Mouse (Mus musculus): ENCODE results near the gene Edem2. TPM values are rescaled to one million over a fixed set of nuclear protein-coding genes. Genes with fewer than 3 reads are reported as not detected.

Edem2 gene
- polyA plus RNA-seq, 1 experiment from 2014 or later, result 28.7 TPM

Other genes with a start within 250 kb of the Edem2 start
- 18.8 and 19.8 TPM in 2 replicates for gene Acss2, start 211.5 kb downstream of the Edem2 start, polyA plus RNA-seq (2014; fragmentation: Nextera tagmentation; extraction: Ambion mirVana)
- 0.76 and 0.85 TPM in 2 replicates for gene Ggt7, start 211.2 kb downstream of the Edem2 start, polyA plus RNA-seq (2014; fragmentation: Nextera tagmentation; extraction: Ambion mirVana)
- gene Gss, start 136.7 kb downstream of the Edem2 start, polyA plus RNA-seq (2014; fragmentation: Nextera tagmentation; extraction: Ambion mirVana), result 22.2 and 23.9 TPM in 2 replicates
- 26.5 and 27.3 TPM in 2 replicates for gene Myh7b, start 118.3 kb downstream of the Edem2 start, polyA plus RNA-seq (2014; fragmentation: Nextera tagmentation; extraction: Ambion mirVana)
- 94.3 and 108 TPM in 2 replicates for gene Trpc4ap, start 37.1 kb downstream of the Edem2 start, polyA plus RNA-seq (2014; fragmentation: Nextera tagmentation; extraction: Ambion mirVana)
- not detected in 2 replicates for gene Gm17581, start 6.4 kb upstream of the Edem2 start, polyA plus RNA-seq (2014; fragmentation: Nextera tagmentation; extraction: Ambion mirVana)
- 6.7 and 8.0 TPM in 2 replicates for gene Procr, start 21.6 kb upstream of the Edem2 start, polyA plus RNA-seq (2014; fragmentation: Nextera tagmentation; extraction: Ambion mirVana)
- gene Mmp24, start 45.9 kb upstream of the Edem2 start, polyA plus RNA-seq (2014; fragmentation: Nextera tagmentation; extraction: Ambion mirVana), result not detected in 2 replicates
- gene BC029722, start 90.0 kb upstream of the Edem2 start, polyA plus RNA-seq (2014; fragmentation: Nextera tagmentation; extraction: Ambion mirVana), result 9.3 and 10.3 TPM in 2 replicates
- 115 and 130 TPM in 2 replicates for gene Eif6, start 97.5 kb upstream of the Edem2 start, polyA plus RNA-seq (2014; fragmentation: Nextera tagmentation; extraction: Ambion mirVana)
- 0.07 and 0.16 TPM in 2 replicates for gene Fam83c, start 105.4 kb upstream of the Edem2 start, polyA plus RNA-seq (2014; fragmentation: Nextera tagmentation; extraction: Ambion mirVana)
- 110 and 116 TPM in 2 replicates for gene Uqcc1, start 200.8 kb upstream of the Edem2 start, polyA plus RNA-seq (2014; fragmentation: Nextera tagmentation; extraction: Ambion mirVana)
- gene Gm15557, start 211.3 kb upstream of the Edem2 start, polyA plus RNA-seq (2014; fragmentation: Nextera tagmentation; extraction: Ambion mirVana), result not detected in 2 replicates
- gene Gdf5, start 215.9 kb upstream of the Edem2 start, polyA plus RNA-seq (2014; fragmentation: Nextera tagmentation; extraction: Ambion mirVana), result 0.27 and 0.44 TPM in 2 replicates
- 6.9 and 7.2 TPM in 2 replicates for gene Cep250, start 227.0 kb upstream of the Edem2 start, polyA plus RNA-seq (2014; fragmentation: Nextera tagmentation; extraction: Ambion mirVana)